Mouse (Mus musculus) limb, embryonic 14.5 days (tissue): Measurements from ENCODE around the gene Kif16b. TPM values are rescaled to one million over a fixed set of nuclear protein-coding genes. Genes with fewer than 3 reads are reported as not detected.

Experiments used
- ATAC-seq: fragments of 200-750 bp; cut with Nextera tagmentation; 2 replicates; pipeline ENCODE4 v1.8.0; 2017; ENCODE audit warnings: low read depth, moderate number of reproducible peaks, moderate TSS enrichment; ENCODE audit not compliant: low FRiP score
- DNase-seq: peaks from one replicate; pipeline ENCODE4 v3.0.0-alpha.2; 2015; ENCODE audit warnings: low spot score
- H3K27ac ChIP-seq: fragments of 300-500 bp; sonication (generic); replicated peaks from 2 replicates; pipeline ENCODE4 v1.5.1; 2014; ENCODE audit warnings: low read depth, mild to moderate bottlenecking, low read length, moderate library complexity, mixed read lengths
- H3K27me3 ChIP-seq: fragments of 300-500 bp; sonication (generic); 2 replicates; pipeline ENCODE4 v1.6.1; 2014; ENCODE audit warnings: low read length, mixed read lengths; ENCODE audit not compliant: control insufficient read depth, insufficient read depth
- H3K36me3 ChIP-seq: fragments of 300-500 bp; sonication (generic); 2 replicates; pipeline ENCODE4 v1.6.1; 2014; ENCODE audit warnings: mild to moderate bottlenecking, low read length, moderate library complexity, mixed read lengths; ENCODE audit not compliant: control insufficient read depth, insufficient read depth
- H3K4me1 ChIP-seq: fragments of 300-500 bp; sonication (generic); 2 replicates; pipeline ENCODE4 v1.6.1; 2014; ENCODE audit warnings: antibody characterized with exemption, low read length, mixed read lengths; ENCODE audit not compliant: control insufficient read depth, insufficient read depth
- H3K4me2 ChIP-seq: fragments of 300-500 bp; sonication (generic); replicated peaks from 2 replicates; pipeline ENCODE4 v1.6.1; 2014; ENCODE audit warnings: low read depth, mild to moderate bottlenecking, low read length, moderate library complexity; ENCODE audit not compliant: severe bottlenecking
- H3K4me3 ChIP-seq: fragments of 300-500 bp; sonication (generic); replicated peaks from 2 replicates; pipeline ENCODE4 v1.5.1; 2014; ENCODE audit warnings: low read length
- H3K9ac ChIP-seq: fragments of 300-500 bp; sonication (generic); 2 replicates; pipeline ENCODE4 v1.6.1; 2014; ENCODE audit warnings: mild to moderate bottlenecking, low read depth, low read length, moderate library complexity; ENCODE audit not compliant: severe bottlenecking
- H3K9me3 ChIP-seq: fragments of 300-500 bp; sonication (generic); 2 replicates; pipeline ENCODE4 v1.6.1; 2016; ENCODE audit warnings: low read length; ENCODE audit not compliant: control insufficient read depth
- POLR2A ChIP-seq: fragments of 200-500 bp; IDR thresholded peaks from 2 replicates; pipeline ENCODE4 v1.8.0; 2012; ENCODE audit warnings: inconsistent platforms, mild to moderate bottlenecking, moderate library complexity, borderline replicate concordance; ENCODE audit not compliant: insufficient read depth, insufficient read length; ENCODE audit errors: extremely low read depth
- WGBS: fragments of 180-500 bp; shearing (Covaris S2); extraction: QIAGEN DNeasy Blood & Tissue Kit; methylation state at CpG from one replicate; pipeline ENCODE4 v1.1.7; 2014; 5-methylcytosine and 5-hydroxymethylcytosine counted together
- polyA plus RNA-seq, 2 experiments: library from polyadenylated mRNA; depleted of rRNA in 1 of 2; stranded (reverse) in 1 of 2; unstranded in 1 of 2; fragments of >200 nt; fragmentation: Nextera tagmentation in 1 of 2; extraction: Ambion mirVana in 1 of 2; gene quantifications; 2 replicates each; pipeline versions ENCODE4 v1.2.1 to v1.2.3; 2012 to 2014

Kif16b gene
- polyA plus RNA-seq, 2 experiments, result 7.9 to 10.6 TPM

DNA sequence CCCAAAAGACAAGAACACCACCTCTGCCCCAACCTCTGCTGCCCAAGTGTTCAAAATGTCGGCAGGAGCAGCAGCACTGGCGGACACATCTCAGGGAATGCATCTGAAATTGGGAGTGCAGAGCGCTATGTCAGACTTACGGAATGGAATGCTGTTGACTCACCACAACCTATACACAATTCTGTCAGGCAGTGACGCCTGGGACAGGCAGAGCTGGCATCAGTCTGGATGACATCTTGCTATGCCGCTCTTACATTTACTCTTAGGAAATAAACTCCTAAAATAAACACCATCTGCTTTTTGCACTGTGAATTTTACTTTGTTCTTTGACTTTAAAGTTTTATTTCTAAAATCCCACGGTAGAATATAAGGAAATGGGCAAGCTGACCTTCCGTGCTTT lies 31.3 kb downstream of the Kif16b start:
- ATAC-seq (no peak), DNase-seq (no peak)
- Histone ChIP-seq H3K27ac (no peak overlapping the region), H3K27me3 (no peaks in the 10 kb centered on the region), H3K4me2 (no peak overlapping the region), H3K36me3 (no peaks in the 10 kb centered on the region), H3K4me3 (no peak overlapping the region), H3K9ac (no peak overlapping the region), H3K9me3 (no peaks in the 10 kb centered on the region), H3K4me1 (0 out of 2 replicates have a peak, but pooled peaks cover 2% of the 10 kb centered on the region)
- no peak for TF ChIP-seq POLR2A
- 92% methylated on average over 8 of the region's 8 CpGs for WGBS

DNA sequence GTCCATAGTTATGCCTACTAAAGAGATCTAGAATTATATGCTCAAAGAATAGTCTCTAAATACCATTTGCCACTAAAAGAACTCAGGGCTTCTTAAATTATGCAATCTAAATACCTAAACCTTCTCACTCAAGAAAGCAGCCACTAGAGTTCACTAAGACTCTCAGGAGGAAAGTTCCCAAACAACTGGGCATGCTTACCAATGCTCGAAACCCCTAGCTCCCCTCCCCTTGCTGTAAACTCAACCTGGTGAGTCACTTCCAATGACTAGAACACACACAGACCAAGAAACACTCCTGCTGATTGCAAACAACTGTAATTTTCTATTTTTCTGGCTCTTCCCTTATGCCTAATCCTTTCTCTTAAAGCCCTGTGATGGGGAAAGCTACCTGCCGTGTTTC lies 33.9 kb downstream of the Kif16b start:
- no peak overlapping the region for H3K4me3 ChIP-seq
- no peaks in the 10 kb centered on the region for H3K9me3 ChIP-seq
- no peak overlapping the region for H3K27ac ChIP-seq
- ATAC-seq, result no peak
- H3K4me2 ChIP-seq, result no peak overlapping the region
- H3K27me3 ChIP-seq, result no peaks in the 10 kb centered on the region
- no peak overlapping the region for H3K9ac ChIP-seq
- H3K36me3 ChIP-seq, result no peaks in the 10 kb centered on the region
- 78% methylated on average over 2 of the region's 2 CpGs for WGBS
- DNase-seq, result no peak
- H3K4me1 ChIP-seq, result no peaks in the 10 kb centered on the region
- TF ChIP-seq POLR2A, result no peak

GRCm38 (mm10) chr2:142860994-142861393 lies 40.3 kb downstream of the Kif16b start:
- H3K27ac ChIP-seq, result no peak overlapping the region
- ATAC-seq, result no peak
- no peak for TF ChIP-seq POLR2A
- H3K27me3 ChIP-seq, result no peaks in the 10 kb centered on the region
- DNase-seq, result no peak
- H3K36me3 ChIP-seq, result peaks cover 3% of the 10 kb centered on the region; the same call in 1 of the 2 replicates
- H3K4me3 ChIP-seq, result no peak overlapping the region
- H3K9ac ChIP-seq, result no peak overlapping the region
- H3K4me1 ChIP-seq, result no peaks in the 10 kb centered on the region
- no peaks in the 10 kb centered on the region for H3K9me3 ChIP-seq
- H3K4me2 ChIP-seq, result no peak overlapping the region
- WGBS, result 77% methylated on average over 6 of the region's 6 CpGs

- H3K36me3 ChIP-seq, result peaks cover 3% of the 10 kb centered on the region; the same call in 1 of the 2 replicates
- no peak overlapping the region for H3K4me3 ChIP-seq
- no peak for TF ChIP-seq POLR2A
- DNase-seq (peak; percentile 63), ATAC-seq (no peak)
- no peaks in the 10 kb centered on the region for H3K4me1 ChIP-seq
- no peaks in the 10 kb centered on the region for H3K9me3 ChIP-seq
- WGBS, result 70% methylated on average over 4 of the region's 4 CpGs
- no peak overlapping the region for H3K4me2 ChIP-seq
- H3K27ac ChIP-seq, result no peak overlapping the region
- no peaks in the 10 kb centered on the region for H3K27me3 ChIP-seq
- H3K9ac ChIP-seq, result no peak overlapping the region
Measured at GRCm38 (mm10) chr2:142859452-142859851, 41.9 kb downstream of the Kif16b start.

DNA sequence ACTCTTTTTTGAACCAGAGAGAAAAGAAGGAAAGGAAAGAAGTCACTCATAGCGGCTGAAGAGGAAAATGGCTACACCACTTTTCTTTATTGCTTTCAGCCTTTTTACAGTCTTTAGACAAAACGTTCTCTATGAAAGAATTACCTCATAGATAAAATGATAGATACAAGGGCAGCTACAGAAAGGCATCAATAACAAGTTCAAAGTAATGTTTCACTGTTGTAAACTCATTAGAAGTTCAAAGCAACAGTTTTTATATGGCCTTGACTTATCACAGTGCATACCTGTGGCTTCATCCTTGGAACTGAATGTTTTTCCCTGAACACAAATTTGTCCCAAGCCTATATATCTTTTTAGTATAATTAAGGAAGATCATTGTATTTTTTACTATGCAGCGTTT lies 62.6 kb downstream of the Kif16b start:
- ATAC-seq, result no peak
- Histone ChIP-seq H3K27me3 (no peaks in the 10 kb centered on the region), H3K9me3 (no peaks in the 10 kb centered on the region), H3K27ac (no peak overlapping the region), H3K9ac (no peak overlapping the region), H3K4me3 (no peak overlapping the region), H3K4me1 (peaks cover 4% of the 10 kb centered on the region; the same call in 1 of the 2 replicates), H3K4me2 (no peak overlapping the region), H3K36me3 (peaks cover 5% of the 10 kb centered on the region; the same call in 1 of the 2 replicates)
- DNase-seq, result no peak
- TF ChIP-seq POLR2A, result no peak
- 55% methylated on average over 3 of the region's 3 CpGs for WGBS

DNA sequence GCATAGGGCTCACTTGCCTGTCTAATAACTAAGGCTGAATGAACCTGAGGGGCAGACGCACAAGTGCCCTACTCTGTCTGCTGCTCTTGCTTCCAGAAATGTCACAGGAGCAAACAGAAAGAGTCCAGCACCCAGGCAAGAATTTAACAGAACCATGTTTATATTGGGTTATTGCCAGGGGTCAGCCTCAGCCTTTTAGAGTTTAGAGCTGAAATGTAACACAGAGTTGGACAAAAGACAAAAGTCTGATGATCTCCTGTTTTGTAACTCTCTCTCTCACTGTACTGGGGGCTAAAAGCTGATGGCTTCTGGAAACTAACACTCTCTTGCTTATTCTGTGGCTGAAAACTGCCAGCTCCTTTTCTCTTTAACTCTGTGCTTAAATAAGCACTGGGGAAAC lies 63.2 kb downstream of the Kif16b start:
- H3K27me3 ChIP-seq, result no peaks in the 10 kb centered on the region
- no peak overlapping the region; the same call in 1 of the 2 replicates for H3K27ac ChIP-seq
- peaks cover 4% of the 10 kb centered on the region; the same call in 1 of the 2 replicates for H3K4me1 ChIP-seq
- peaks cover 5% of the 10 kb centered on the region; the same call in 1 of the 2 replicates for H3K36me3 ChIP-seq
- peak; percentile 26 for DNase-seq
- H3K9ac ChIP-seq, result no peak overlapping the region
- ATAC-seq, result no peak; the same call in 1 of the 2 replicates
- H3K9me3 ChIP-seq, result no peaks in the 10 kb centered on the region
- no peak overlapping the region for H3K4me2 ChIP-seq
- WGBS, result 38% methylated on average over 1 of the region's 1 CpGs
- no peak overlapping the region for H3K4me3 ChIP-seq
- no peak for TF ChIP-seq POLR2A
